Mouse (Mus musculus) urinary bladder, postnatal 10 days (tissue): Measurements from ENCODE around the gene Cort.
A peak's percentile ranks its signal among the peaks of the same experiment; 100 is the strongest.
"Not testable (repeated sequence)": the region's sequence is repeated elsewhere in the genome, so short reads cannot be mapped to it uniquely, and the experiment has no call there.

ENCODE experiments used
- DNase-seq: peaks from one replicate; pipeline ENCODE4 v3.0.0; 2022; ENCODE audit warnings: low spot score

Gene Cort

GRCm38 (mm10) chr4:149126663-149127062 lies at the start of gene Cort:
Gene Cort (minus strand): TSS chr4:149126763.
- DNase-seq, result no peak

GRCm38 (mm10) chr4:149173661-149174060 lies 47.1 kb upstream of the Cort start:
- no peak for DNase-seq

- no peak for DNase-seq
These were observed 46.1 kb upstream of the Cort start for GRCm38 (mm10) chr4:149172666-149173065.

GRCm38 (mm10) chr4:149172083-149172482 lies 45.5 kb upstream of the Cort start:
- no peak for DNase-seq

- DNase-seq, result no peak
These were observed 45.0 kb upstream of the Cort start for GRCm38 (mm10) chr4:149171581-149171981.

DNA sequence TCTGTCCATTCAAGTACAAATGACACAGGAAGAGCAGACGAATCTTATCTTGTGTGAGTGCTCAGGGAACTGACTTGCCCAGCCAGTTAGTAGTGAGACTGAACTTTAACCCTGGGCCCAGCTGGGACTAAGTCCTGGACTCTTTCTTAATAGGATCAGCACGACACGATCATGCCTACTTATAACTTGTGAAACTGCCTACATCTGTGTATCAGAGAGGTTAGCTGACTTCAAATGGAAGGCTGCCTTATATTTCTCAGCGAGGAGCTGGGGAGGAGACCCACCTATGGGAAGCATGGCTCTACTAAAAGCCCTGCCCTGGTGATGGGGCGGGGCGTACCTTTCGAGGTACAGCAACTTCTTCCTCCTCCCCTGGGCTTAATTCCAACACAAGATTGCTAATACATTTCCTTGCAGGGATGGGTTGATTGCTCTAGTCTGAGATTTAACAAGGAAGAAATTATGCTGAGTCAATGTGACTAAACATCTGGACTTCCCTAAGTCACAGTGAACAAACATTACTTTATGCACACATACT lies 43.9 kb upstream of the Cort start:
- no peak for DNase-seq

DNA sequence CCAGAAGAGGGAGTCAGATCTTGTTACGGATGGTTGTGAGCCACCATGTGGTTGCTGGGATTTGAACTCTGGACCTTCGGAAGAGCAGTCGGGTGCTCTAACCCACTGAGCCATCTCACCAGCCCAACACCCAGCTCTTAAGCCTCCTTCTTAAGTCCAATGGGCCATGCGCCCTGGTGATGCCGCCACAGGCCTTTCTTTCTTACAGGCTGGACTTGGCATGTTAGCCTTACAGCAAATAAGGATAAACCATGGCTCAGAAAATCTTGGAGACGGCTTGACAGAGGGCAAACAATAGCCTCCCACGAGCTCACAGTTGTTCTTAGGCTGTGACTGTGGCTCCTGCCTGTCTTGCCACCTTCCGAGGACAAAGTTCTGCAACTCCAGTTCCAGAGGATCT lies 43.4 kb upstream of the Cort start:
- not testable (repeated sequence) for DNase-seq

DNA sequence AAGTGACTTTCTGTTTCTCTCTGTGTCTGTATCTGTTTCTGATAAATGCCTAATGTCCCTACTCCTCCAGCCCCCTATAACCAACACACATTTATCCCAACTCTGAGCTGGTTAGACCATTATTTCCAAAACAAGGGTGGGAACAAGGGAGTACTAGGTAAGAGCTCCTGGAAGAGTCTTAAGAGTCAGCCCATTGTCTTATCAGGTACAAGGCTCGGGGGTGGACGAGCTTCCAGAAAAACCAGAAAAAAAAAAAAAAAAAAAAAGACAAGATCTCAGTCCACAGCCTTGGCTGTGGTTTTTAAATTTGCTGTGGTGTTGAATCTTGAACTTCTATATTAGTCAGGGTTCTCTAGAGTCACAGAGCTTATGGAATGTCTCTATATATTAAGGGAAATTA lies 41.5 kb upstream of the Cort start:
- no peak for DNase-seq

DNA sequence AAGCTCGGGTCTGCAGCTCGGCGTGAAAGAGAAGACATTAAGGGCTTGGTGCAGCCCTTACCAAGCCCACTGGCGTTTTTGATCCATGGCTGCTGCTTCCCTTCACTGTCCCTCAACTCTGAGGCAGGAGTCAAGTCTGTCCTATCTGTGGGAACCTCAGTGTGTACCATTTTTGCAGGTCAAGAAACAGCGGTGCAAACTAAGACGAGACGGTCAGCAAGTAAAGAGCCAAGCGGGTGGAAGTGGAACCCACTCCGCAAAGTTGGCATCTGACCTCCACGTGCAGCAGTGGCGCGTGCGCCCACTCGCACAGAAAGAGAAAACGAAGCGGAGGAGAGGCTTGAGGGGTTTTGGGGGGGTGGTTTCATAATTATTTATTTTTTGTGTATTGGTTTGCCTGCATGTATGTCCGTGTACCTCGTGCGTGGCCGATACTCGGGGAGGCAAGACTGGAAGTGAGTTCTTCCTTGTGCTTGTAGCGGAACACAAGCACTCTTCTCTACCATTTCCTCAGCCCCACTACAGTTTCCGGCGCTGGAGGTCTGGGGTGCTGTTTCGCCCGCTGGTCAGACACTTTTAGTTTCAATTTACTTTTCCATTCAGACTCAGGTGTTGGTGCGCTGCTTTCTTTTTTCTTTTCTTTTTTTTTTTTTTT lies 40.5 kb upstream of the Cort start:
- DNase-seq, result no peak

- DNase-seq, result peak; percentile 86
These were observed 39.8 kb upstream of the Cort start, which contains the start of gene Pgd for GRCm38 (mm10) chr4:149166215-149166946. Gene Pgd (minus strand): TSS chr4:149166771.

- no peak for DNase-seq
These were observed 37.6 kb upstream of the Cort start for GRCm38 (mm10) chr4:149164150-149164549.

DNA sequence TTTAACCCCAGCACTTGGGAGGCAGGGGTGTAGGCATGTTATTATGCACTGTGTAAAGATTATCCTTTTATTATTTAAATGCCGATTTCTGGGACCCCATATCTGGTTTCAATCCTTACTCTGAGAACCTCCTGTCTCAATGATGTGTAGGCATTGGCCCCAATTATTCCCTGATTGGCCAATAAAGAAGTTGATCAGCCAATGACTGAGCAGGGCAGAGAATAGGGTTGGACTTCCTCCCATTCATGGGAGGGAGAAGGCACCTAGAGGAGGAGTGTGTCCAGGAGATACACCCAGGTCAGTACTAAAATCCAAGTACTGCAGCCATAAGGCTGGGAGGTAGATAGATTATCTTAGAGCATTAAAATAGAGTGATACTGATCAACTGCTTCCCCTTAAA lies 36.6 kb upstream of the Cort start:
- no peak for DNase-seq

GRCm38 (mm10) chr4:149161166-149161565 lies 34.6 kb upstream of the Cort start:
- DNase-seq, result no peak

DNA sequence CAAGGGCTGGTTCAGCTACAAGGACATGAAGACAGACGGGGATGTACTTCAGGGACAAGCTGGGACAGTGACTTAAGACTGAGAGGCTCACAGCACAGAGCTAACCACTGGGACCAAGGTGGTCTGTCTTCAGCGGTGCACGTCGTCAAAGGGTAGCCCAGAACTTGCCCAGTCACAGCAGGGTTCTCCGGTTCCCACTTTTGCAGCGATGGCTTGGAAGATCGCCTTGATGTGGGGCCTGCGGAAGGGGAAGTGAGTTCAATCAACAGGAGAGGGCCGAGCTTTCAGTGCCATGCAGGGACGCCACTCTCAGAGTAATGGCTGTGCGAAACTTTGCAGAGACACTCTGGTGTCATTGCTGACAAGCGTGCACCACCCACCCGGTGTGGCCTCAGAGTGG lies 33.3 kb upstream of the Cort start:
- DNase-seq, result no peak

GRCm38 (mm10) chr4:149159203-149159602 lies 32.6 kb upstream of the Cort start:
- DNase-seq, result no peak

DNA sequence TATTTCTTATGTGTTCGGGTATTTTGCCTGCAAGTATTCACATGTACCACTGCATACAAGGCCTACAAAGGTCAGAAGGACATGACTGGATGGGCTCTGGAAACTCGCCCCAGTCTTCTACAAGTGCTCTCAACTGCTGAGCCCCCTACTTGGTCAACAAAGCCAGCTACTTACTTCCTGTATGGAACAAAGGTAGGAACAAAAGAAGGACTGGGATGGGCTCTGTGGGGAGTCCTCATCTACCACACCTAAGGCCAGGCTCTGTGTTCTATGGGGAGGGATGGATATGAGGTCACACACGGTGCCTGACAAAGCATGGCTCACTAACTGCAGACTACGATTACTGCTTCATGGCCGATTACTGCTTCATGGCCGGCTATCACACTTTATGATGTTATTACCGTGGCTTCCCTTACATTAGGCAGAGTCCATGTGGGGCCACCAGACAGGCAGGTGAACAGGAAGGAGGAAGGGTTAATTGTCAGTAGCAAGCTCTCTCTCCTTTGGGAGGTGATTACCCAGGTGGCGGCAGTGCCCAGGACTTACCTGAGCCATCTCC lies 30.9 kb upstream of the Cort start:
- DNase-seq, result no peak

DNA sequence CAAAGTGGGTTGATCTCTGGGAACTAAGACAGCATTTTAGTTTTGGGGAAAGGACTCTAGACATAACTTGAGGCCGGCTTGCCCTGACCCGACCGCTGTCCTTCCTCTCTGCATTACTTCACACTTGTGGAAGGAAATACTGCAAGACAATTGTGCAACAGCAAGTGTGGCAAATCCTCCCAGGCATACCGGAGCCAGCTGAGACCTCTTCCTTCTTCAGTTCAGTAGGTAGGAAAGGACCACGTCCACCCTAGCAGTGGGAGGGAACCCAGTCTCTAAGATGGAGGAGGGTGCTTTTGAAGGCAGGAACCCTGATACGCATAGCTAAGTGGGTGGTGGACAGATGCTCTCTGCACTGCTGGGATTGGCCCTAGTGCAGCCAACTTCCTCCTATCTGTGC lies 29.1 kb upstream of the Cort start:
- no peak for DNase-seq

DNA sequence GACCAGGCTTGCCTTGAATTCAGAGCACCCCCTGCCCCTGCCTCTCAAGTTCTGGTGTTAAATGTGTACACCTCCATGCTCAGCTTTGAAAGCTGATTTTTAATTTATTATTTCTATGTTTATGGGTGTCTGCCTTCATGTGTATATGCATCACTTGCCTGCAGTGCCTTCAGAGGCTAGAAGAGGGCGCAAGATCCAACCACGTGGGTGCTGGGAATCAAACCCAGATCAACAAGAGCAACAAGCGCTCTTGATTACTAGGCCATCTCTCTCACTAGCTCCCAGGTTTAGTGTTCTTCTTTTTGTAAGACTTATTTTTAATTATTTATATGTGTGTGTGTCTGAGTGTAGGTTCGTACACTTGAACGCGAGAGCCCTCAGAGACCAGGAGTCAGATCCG lies 28.3 kb upstream of the Cort start:
- no peak for DNase-seq

- DNase-seq, result no peak
These were observed 24.2 kb upstream of the Cort start for GRCm38 (mm10) chr4:149150721-149151120.

- no peak for DNase-seq
These were observed 23.7 kb upstream of the Cort start for GRCm38 (mm10) chr4:149150256-149150655.

- DNase-seq, result no peak
These were observed 23.0 kb upstream of the Cort start for GRCm38 (mm10) chr4:149149611-149150010.

DNA sequence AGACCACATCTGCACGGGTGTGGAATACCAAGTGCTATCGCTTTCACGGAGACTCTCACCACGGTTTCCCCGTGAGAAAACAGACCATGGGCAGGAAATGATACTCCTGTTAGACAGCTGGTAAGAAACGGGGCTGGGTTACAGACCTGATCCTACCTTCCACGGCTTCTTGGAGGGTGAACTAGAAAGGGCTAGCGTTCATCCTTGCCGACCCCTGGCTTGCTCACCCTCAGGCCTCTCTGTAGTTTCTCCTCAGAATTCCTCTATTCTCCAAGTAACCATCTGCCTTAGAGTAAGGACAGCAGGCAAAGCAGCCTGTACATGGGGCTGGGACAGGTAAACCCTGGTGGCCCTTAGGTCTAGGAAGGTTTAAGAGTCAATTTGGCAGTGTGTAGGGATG lies 22.6 kb upstream of the Cort start:
- no peak for DNase-seq

GRCm38 (mm10) chr4:149148084-149148483 lies 21.5 kb upstream of the Cort start:
- no peak for DNase-seq
